Mouse (Mus musculus) testis, adult 2 months (tissue): ENCODE data around the gene Gm20388. TPM values are rescaled to one million over a fixed set of nuclear protein-coding genes. Genes with fewer than 3 reads are reported as not detected.

Experiments
- H3K27ac ChIP-seq: fragments of 200-500 bp; 2 replicates; pipeline ENCODE4 v1.5.1; 2012; ENCODE audit warnings: low read depth, low read length; ENCODE audit not compliant: control insufficient read depth, insufficient read depth
- H3K27me3 ChIP-seq: fragments of 200-500 bp; 2 replicates; pipeline ENCODE4 v1.6.1; 2012; ENCODE audit warnings: mild to moderate bottlenecking, low read length, moderate library complexity; ENCODE audit not compliant: control insufficient read depth, insufficient read depth
- H3K36me3 ChIP-seq: fragments of 200-500 bp; 2 replicates; pipeline ENCODE4 v1.6.1; 2012; ENCODE audit warnings: mild to moderate bottlenecking, low read length; ENCODE audit not compliant: control insufficient read depth, insufficient read depth
- H3K4me1 ChIP-seq: fragments of 200-500 bp; 2 replicates; pipeline ENCODE4 v1.6.1; 2012; ENCODE audit warnings: low read length; ENCODE audit not compliant: control insufficient read depth, insufficient read depth
- H3K4me3 ChIP-seq: fragments of 200-500 bp; 2 replicates; pipeline ENCODE4 v1.5.1; 2012; ENCODE audit warnings: low read depth, mild to moderate bottlenecking, low read length, moderate library complexity, mixed read lengths; ENCODE audit not compliant: control insufficient read depth
- CTCF ChIP-seq: fragments of 200-500 bp; IDR thresholded peaks from 2 replicates; pipeline ENCODE4 v1.5.1; 2012; ENCODE audit warnings: low read depth, mild to moderate bottlenecking, inconsistent platforms, low read length, moderate library complexity; ENCODE audit not compliant: control insufficient read depth, insufficient read depth, insufficient replicate concordance
- POLR2A ChIP-seq: fragments of 200-500 bp; IDR thresholded peaks from 2 replicates; pipeline ENCODE4 v1.6.1; 2012; ENCODE audit warnings: low read depth, mild to moderate bottlenecking, inconsistent platforms, low read length, moderate library complexity; ENCODE audit not compliant: control insufficient read depth
- polyA plus RNA-seq: library from polyadenylated mRNA; depleted of rRNA; stranded (reverse); fragments of >200 nt; gene quantifications from 2 replicates; pipeline ENCODE4 v1.2.3, GENCODE M21; 2012

The Gm20388 gene
- polyA plus RNA-seq, 1 experiment: 5.6 TPM

DNA sequence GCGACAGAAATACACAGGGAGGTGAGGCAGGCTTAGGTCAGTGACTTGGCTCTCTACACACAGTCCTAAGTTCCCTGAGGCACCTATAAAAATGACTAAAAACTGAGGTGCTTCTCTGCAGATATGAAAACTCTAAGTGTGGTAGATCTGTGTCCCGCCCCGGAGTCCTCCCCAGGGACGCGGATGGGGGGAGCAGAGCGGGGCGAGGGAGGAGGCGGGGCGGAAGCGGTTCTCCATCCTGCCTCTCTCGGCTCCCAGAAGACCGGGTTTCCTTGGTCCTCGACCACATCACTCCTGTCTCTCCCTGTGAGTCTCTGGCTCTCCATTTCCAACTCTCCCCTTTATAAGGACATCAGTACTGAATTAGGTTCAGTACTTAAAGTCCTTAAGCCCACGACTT, 2433.1 kb downstream of the Gm20388 start:
- peaks cover 7% of the 10 kb centered on the region for H3K4me1 ChIP-seq
- no peak overlapping the region for H3K27ac ChIP-seq
- H3K36me3 ChIP-seq: no peaks in the 10 kb centered on the region
- no peaks in the 10 kb centered on the region for H3K27me3 ChIP-seq
- TF ChIP-seq POLR2A: no peak
- TF ChIP-seq CTCF: no peak
- no peak overlapping the region; the same call in none of the 2 replicates for H3K4me3 ChIP-seq

DNA sequence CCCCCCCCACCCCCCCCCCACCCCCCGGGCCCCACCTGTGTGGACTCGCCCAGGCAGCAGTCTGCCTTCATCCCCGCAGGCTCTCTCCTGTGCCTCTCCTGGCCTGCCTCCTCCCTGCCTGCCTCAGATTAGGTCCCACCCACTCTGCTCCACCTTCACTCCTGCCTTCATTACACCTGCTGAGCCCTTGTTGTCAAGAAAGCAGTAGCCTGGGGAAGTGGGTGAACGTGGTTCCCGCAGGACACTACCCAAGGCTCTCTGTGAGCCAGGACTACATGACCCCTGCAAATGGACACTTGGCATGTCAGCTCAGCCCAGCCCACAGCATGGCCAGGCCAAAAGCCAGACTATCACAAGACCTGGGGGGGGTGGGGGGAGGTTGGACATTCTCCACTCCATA, 2433.6 kb downstream of the Gm20388 start:
- Histone ChIP-seq H3K27me3 (no peaks in the 10 kb centered on the region), H3K4me1 (peaks cover 7% of the 10 kb centered on the region), H3K36me3 (no peaks in the 10 kb centered on the region), H3K27ac (no peak overlapping the region), H3K4me3 (no peak overlapping the region)
- TF ChIP-seq CTCF: no peak

DNA sequence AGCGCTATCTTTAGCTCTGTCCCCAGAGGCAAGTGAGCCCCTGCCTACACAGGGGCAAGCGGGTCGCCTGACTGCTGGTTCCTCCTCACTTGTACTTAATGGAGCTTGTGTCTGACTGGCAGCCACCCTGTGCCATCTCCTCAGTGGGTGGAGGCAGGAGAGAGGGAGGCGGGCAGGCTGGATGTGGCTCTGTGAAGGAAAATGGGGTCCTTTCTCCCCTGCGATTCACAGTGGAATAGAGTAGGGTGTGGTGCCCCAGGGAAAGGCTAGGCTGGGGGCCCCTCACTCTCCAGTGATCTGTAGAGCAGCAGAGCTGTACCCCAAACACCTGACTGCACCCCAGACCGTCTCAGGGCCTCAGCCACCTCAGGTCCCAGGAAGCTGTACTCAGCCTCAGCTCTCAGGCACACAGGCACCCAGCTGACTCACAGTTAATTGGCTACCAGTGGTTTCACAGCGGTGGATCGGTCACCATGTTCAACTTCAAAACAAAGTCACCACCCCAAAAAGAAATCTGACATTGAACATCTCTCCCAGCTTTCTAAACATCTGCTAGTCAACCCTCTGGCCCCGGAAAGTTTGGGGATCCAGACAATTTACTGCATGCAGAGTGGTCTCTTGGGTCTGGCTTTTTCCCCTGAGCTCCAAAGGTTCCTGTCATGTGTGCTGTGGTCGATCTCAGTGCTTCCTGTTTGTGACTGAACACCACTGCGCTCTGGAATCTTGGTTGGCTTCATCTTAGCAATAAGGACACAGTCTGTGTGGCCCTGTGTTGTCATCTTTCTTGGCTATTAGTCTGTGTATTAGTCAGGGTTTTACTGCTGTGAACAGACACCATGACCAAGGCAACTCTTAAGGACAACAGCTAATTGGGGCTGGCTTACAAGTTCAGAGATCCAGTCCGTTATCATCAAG, 2434.8 kb downstream of the Gm20388 start:
- H3K4me3 ChIP-seq: no peak overlapping the region
- TF ChIP-seq CTCF (no peak), POLR2A (no peak)
- no peaks in the 10 kb centered on the region for H3K27me3 ChIP-seq
- H3K36me3 ChIP-seq: no peaks in the 10 kb centered on the region
- peaks cover 7% of the 10 kb centered on the region for H3K4me1 ChIP-seq
- H3K27ac ChIP-seq: no peak overlapping the region

DNA sequence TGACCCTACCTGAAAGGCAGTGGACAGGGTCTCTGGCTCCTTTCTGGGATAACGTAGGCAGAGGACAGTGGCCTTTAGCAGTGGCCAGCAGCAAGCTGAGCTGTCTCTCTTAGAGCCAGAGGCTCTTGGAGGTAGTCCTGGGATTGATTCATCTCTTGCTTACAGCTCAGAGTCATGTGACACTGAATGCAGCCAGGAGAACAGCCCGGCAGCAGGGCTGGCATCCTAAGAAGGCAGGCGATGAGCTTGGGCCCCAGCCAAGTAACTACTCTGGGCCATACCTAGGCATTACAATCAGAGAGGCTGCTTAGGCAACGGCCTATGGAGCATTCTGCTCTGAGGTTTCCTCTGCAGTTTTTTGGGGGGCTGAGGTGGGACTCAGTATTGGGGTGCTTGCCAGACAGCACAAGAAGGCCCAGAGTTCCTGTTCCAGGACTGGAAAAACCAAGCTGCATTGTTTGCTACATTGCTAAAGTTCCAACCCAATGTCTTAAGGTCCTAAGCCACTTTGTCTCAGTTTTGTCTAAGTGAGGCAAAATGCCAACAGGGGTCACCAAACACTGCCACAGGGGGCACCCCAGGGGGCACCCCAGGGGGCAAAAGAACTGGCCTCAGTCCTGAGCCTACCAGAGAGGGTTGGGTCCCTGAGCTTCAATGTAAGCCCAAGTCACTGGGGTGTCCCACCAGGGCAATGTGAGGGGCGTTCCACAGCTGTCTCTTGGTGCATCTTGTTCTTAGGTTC, 2437.3 kb downstream of the Gm20388 start:
- H3K4me3 ChIP-seq: no peak overlapping the region
- H3K27me3 ChIP-seq: no peaks in the 10 kb centered on the region
- H3K36me3 ChIP-seq: no peaks in the 10 kb centered on the region
- no peak overlapping the region for H3K27ac ChIP-seq
- TF ChIP-seq POLR2A (no peak), CTCF (no peak)
- peaks cover 4% of the 10 kb centered on the region for H3K4me1 ChIP-seq

DNA sequence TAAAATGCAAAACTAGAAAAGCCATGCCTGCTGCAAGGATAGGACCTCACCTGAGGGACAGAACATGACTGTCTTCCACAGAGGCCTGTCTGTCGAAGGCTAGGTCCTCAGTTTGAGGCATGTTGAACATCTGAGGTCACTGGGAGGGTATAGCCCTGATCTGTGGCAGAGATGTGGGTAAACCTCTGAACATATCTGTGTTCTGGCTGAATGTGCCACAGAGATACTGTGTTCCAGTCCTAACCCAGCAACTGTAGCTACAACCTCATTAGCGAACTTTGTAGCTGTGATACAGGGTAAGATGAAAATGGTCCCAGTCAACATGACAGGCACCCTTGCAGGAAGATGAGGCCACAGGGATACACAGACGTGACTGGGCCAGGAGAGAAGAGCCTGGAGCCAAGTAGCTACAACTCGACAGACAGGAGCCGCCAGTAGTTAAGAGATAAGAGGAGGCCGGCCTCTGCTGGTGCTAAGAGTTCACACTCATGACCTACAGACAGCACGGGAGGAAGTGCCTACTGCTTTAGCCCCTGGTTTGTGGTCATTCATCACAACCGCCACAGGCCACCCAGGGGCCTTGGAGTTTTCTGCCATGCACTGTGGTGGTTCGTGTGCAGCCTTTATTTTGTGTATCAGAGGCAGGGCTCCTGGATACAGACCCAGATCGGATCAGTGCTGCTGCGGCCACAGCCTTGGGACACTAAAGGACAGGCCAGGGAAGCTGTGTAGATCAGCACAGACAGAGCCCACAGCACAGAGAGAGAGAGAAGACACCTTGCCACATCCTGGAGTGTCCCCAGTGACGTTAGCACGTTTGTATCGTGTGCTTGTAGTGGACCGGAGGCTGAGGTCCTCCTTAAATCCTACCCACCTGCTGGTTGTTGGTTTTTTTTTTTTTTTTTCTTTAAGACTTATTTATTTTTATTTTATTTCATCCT, 2439.0 kb downstream of the Gm20388 start:
- Histone ChIP-seq H3K4me1 (no peaks in the 10 kb centered on the region), H3K27me3 (no peaks in the 10 kb centered on the region), H3K36me3 (no peaks in the 10 kb centered on the region), H3K27ac (no peak overlapping the region), H3K4me3 (no peak overlapping the region)
- no peak for TF ChIP-seq POLR2A
- TF ChIP-seq CTCF: no peak

DNA sequence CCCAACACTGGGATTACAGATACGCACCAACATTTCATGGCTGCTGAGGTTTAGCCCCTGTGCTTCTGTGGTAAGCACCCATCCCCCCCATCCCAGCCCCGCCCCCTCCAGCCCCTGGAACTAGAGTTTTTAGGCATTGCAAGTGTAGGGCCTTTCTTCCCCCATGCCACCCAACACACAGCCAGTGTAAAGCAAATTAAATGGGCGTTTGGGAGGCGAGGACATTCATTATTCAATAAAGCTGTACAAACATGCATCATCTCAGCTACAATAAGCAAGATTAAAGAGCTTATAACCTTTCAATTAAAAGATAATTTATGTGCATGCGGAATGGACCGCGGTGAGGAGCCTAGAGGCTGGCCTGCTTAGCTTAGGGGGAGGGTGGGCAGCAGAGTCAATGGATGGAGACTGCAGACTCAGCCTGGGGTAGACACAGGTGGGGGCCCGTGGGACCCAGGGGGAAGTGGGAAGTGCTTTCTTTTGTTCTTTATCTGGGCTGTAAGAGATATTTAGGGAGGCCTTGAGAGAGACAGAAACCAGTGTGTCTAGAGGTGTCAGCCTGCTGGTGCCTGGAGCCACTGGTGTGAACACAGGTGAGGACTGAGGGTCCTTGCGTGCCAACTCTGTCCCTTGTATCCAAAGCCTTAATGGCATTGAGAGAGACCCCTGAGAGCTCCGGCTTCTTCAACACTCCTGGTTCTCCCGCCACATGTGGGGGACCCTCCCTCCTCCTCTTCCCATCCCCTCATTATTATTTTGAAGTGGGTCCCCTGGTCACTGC, 2439.9 kb downstream of the Gm20388 start:
- Histone ChIP-seq H3K4me1 (no peaks in the 10 kb centered on the region), H3K27ac (no peak overlapping the region), H3K36me3 (no peaks in the 10 kb centered on the region), H3K4me3 (no peak overlapping the region), H3K27me3 (no peaks in the 10 kb centered on the region)
- no peak for TF ChIP-seq POLR2A
- TF ChIP-seq CTCF: no peak
